Mouse (Mus musculus) intestine, embryonic 16.5 days (tissue): ENCODE data around the gene Dbnl. TPM values are rescaled to one million over a fixed set of nuclear protein-coding genes. Genes with fewer than 3 reads are reported as not detected.

Experiments used
- ATAC-seq: fragments of 200-750 bp; cut with Nextera tagmentation; 2 replicates; pipeline ENCODE4 v1.8.0; 2017; ENCODE audit warnings: moderate TSS enrichment, moderate library complexity
- H3K27ac ChIP-seq: fragments of 300-500 bp; sonication (generic); 2 replicates; pipeline ENCODE4 v1.5.1; 2014; ENCODE audit warnings: mild to moderate bottlenecking, low read length
- H3K27me3 ChIP-seq: fragments of 300-500 bp; sonication (generic); replicated peaks from 2 replicates; pipeline ENCODE4 v1.6.1; 2014; ENCODE audit warnings: low read length, control low read depth, mixed read lengths; ENCODE audit not compliant: control insufficient read depth, insufficient read depth
- H3K36me3 ChIP-seq: fragments of 300-500 bp; sonication (generic); 2 replicates; pipeline ENCODE4 v1.6.1; 2014; ENCODE audit warnings: low read length, control low read depth; ENCODE audit not compliant: control insufficient read depth, insufficient read depth
- H3K4me1 ChIP-seq: fragments of 300-500 bp; sonication (generic); 2 replicates; pipeline ENCODE4 v1.6.1; 2014; ENCODE audit warnings: low read length, control low read depth, mixed read lengths; ENCODE audit not compliant: control insufficient read depth, insufficient read depth
- H3K4me2 ChIP-seq: fragments of 300-500 bp; sonication (generic); 2 replicates; pipeline ENCODE4 v1.6.1; 2014; ENCODE audit warnings: low read depth, low read length, control low read depth
- H3K4me3 ChIP-seq: fragments of 300-500 bp; sonication (generic); 2 replicates; pipeline ENCODE4 v1.5.1; 2014; ENCODE audit warnings: mild to moderate bottlenecking, low read length
- H3K9ac ChIP-seq: fragments of 300-500 bp; sonication (generic); 2 replicates; pipeline ENCODE4 v1.6.1; 2014; ENCODE audit warnings: low read depth, low read length
- H3K9me3 ChIP-seq: fragments of 300-500 bp; sonication (generic); 2 replicates; pipeline ENCODE4 v1.6.1; 2016; ENCODE audit warnings: low read length, control low read depth; ENCODE audit not compliant: control insufficient read depth
- WGBS: fragments of 180-500 bp; shearing (Covaris S2); extraction: QIAGEN DNeasy Blood & Tissue Kit; methylation state at CpG from one replicate; pipeline ENCODE4 v1.1.7; 2014; 5-methylcytosine and 5-hydroxymethylcytosine counted together
- polyA plus RNA-seq: library from polyadenylated mRNA; unstranded; fragments of >200 nt; fragmentation: Nextera tagmentation; extraction: Ambion mirVana; gene quantifications from 2 replicates; pipeline ENCODE4 v1.2.1, GENCODE M21; 2015

The Dbnl gene
- polyA plus RNA-seq, 1 experiment from 2014 or later = 147 TPM

DNA sequence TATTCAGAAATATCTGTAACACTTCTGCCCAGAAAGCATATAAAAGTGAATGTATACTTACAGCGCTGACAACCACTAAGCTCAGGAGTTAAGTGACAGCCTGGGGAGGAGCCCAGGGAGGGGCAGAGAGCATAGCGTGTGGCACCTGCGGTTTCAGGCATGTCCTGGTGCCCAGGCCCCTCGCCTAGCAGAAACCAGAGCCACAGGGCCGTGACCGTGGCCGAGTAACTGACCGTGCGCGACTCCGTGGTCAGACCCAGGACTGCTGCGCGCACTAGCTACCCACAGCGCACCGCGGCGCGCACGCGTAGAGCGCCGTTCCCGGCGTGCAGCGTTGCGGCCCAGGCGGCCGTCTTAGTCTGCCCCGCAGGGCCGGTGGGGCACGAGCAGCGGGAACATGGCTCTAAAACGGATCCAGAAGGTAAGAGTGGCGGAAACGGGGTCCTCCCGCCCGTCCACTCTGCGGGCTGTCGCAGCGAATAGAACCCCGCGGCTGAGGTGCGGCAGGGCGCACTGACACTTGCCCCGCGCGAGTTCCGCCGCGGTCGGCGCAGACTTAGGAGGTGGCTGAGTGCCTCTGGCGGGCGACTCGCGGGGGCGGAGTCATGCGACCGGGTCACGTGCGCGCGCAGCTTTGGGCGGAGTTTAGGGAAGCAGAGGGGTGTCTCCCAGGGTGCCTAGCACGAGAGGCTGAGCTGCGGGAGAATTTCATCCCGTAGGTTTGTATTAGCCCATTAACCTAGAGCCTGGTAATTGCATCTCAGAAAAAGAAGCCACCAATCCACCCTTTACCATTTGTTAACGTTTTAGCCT, 26.3 kb upstream of the Dbnl start, which contains the start of gene Urgcp:
Gene Urgcp, minus strand, starts transcription at position 557 of the 813 bp plus-strand sequence.
- Histone ChIP-seq H3K9ac (peak within 1 kb of the TSS; percentile 92), H3K36me3 (0 out of 2 replicates have a peak, but pooled peaks cover 2% of the 10 kb centered on the region), H3K27me3 (no peaks in the 10 kb centered on the region), H3K27ac (peak within 1 kb of the TSS; percentile 96), H3K4me3 (peak within 1 kb of the TSS; percentile 80), H3K4me1 (0 out of 2 replicates have a peak, but pooled peaks cover 2% of the 10 kb centered on the region), H3K9me3 (no peaks in the 10 kb centered on the region), H3K4me2 (peak within 1 kb of the TSS; percentile 72)
- under 1% methylated on average over 68 of the region's 68 CpGs for WGBS
- peak; percentile 99 for ATAC-seq

DNA sequence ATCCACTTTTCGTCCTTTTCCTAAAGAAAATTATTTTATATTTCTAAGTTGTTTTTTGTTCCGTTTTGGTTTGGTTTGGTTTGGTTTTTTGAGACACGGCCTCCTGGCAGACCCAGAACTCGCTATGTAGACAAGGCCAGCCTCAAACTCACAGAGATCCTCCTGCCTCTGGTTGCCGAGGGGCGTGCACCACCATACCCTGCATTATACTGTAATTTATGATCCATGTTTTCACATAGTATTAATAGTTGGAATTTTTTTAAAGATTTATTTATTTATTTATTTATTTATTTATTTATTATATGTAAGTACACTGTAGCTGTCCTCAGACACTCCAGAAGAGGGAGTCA, 25.7 kb upstream of the Dbnl start:
- H3K9me3 ChIP-seq = no peaks in the 10 kb centered on the region
- WGBS = 9% methylated on average over 6 of the region's 6 CpGs
- peak overlapping the region; percentile 80 for H3K4me3 ChIP-seq
- H3K4me2 ChIP-seq = peak overlapping the region; percentile 59
- 0 out of 2 replicates have a peak, but pooled peaks cover 2% of the 10 kb centered on the region for H3K4me1 ChIP-seq
- 0 out of 2 replicates have a peak overlapping the region, but pooled peaks have one; percentile 96 for H3K27ac ChIP-seq
- H3K36me3 ChIP-seq = 0 out of 2 replicates have a peak, but pooled peaks cover 2% of the 10 kb centered on the region
- H3K9ac ChIP-seq = peak overlapping the region; percentile 92
- peak; percentile 22; the same call in 1 of the 2 replicates for ATAC-seq
- H3K27me3 ChIP-seq = no peaks in the 10 kb centered on the region

DNA sequence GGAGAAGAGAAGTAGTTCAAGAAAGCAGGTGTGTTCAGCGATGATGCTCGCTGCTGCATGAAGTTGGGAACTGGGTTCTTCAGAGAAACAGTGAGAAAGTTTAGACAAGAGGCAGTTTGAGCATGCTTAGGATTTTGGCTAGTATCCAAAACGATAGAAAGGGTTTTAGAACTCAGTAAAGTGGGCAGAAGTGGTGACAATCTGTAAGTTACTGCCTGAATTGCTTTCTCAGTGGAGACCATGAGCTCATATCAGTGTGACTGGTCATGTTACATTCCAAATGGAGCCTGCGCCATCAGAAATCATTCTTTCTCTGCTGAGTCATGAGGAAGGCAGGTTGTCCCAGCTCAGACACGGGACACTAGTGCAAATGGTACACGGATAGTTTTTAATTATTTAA, 22.3 kb upstream of the Dbnl start:
- Histone ChIP-seq H3K27ac (no peak overlapping the region), H3K9ac (no peak overlapping the region), H3K36me3 (peaks cover 11% of the 10 kb centered on the region; the same call in 1 of the 2 replicates), H3K4me2 (no peak overlapping the region), H3K9me3 (no peaks in the 10 kb centered on the region), H3K4me1 (no peaks in the 10 kb centered on the region), H3K27me3 (no peaks in the 10 kb centered on the region), H3K4me3 (no peak overlapping the region)
- ATAC-seq = no peak
- 87% methylated on average over 6 of the region's 6 CpGs for WGBS

DNA sequence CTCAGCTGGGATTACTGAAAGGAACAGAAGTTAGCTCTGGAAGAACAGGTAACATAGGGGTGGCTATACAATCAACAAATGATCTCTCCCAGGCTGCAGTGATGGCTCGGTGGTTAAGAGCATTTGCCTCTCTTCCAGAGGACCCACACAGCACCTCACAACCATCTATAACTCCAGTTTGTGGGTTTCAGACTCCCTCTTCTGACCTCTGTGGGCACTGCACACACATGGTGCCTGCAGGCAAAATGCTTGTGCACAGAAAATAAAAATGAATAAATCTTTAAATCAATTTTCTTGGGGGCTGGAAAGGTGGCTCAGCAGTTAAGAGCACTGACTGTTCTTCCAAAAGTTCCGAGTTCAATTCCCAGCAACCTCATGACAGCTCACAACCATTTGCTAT, 9.8 kb upstream of the Dbnl start:
- Histone ChIP-seq H3K27ac (no peak overlapping the region), H3K4me2 (no peak overlapping the region), H3K9ac (no peak overlapping the region), H3K9me3 (no peaks in the 10 kb centered on the region), H3K4me3 (no peak overlapping the region), H3K36me3 (no peaks in the 10 kb centered on the region), H3K4me1 (peaks cover 3% of the 10 kb centered on the region; the same call in 1 of the 2 replicates), H3K27me3 (no peaks in the 10 kb centered on the region)
- 75% methylated on average over 2 of the region's 2 CpGs for WGBS
- ATAC-seq = no peak

DNA sequence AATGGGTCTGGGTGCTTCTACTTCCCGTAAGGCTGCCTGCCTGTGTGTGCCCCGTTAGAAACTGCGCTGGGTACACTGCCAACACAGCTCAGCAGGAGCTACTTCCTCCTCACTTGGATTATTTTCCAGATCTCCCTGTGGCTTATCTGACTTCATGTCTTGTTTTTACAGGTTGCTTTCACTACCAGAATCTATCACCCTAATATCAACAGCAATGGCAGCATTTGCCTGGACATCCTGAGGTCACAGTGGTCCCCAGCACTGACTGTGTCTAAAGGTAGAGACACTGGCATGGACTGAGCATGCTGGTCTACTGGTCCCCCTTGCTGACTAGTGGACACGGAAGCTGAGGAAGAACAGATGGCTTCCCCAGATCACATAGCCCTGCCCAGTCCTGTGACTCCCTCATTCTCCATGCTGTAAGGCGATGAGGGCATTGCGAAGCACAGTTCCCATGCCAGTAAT, 8.2 kb upstream of the Dbnl start:
- Histone ChIP-seq H3K9ac (no peak overlapping the region), H3K36me3 (no peaks in the 10 kb centered on the region), H3K4me3 (no peak overlapping the region), H3K9me3 (no peaks in the 10 kb centered on the region), H3K4me2 (no peak overlapping the region), H3K27me3 (no peaks in the 10 kb centered on the region), H3K4me1 (peaks cover 7% of the 10 kb centered on the region), H3K27ac (no peak overlapping the region)
- 89% methylated on average over 6 of the region's 6 CpGs for WGBS
- no peak for ATAC-seq

DNA sequence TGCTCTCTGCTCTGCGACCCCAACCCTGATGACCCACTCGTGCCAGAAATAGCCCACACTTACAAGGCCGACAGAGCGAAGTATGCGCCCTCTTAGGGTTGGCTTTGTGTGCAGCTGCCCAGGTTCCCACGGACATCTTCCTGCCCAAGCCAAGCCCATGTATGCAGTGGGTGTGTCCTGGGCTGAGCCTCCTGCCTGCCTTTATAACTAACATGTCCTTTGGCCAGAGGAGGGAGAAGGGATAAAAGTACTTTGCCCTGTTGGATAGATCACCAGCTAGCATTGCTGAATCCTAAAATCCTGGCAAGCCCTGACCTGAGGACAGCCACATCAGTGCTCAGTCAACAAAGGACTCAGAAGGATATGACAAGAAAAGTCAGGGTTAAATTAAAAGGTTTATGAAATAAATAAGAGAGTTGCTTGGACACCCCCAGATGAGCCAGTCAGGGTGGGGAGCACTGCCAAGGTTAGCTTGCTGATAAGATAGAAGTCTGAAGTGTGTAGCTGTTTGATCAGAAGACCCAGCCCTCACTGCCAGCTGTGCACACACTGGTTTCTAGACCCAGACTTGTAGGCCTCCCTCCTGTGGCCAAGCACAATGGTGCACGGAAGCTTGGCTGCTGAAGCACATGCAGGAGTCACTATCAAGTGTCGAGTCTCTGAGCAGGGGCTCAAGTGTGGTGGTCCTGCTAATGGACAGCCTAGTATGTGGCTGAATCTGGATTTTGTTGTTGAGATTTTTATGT, 5.9 kb upstream of the Dbnl start:
- Histone ChIP-seq H3K9ac (no peak overlapping the region), H3K27me3 (no peaks in the 10 kb centered on the region), H3K36me3 (no peaks in the 10 kb centered on the region), H3K4me3 (no peak overlapping the region), H3K4me2 (0 out of 2 replicates have a peak overlapping the region, but pooled peaks have one; percentile 22), H3K9me3 (no peaks in the 10 kb centered on the region), H3K27ac (peak overlapping the region; percentile 83), H3K4me1 (peaks cover 11% of the 10 kb centered on the region)
- ATAC-seq = peak; percentile 95
- WGBS = 43% methylated on average over 8 of the region's 8 CpGs

DNA sequence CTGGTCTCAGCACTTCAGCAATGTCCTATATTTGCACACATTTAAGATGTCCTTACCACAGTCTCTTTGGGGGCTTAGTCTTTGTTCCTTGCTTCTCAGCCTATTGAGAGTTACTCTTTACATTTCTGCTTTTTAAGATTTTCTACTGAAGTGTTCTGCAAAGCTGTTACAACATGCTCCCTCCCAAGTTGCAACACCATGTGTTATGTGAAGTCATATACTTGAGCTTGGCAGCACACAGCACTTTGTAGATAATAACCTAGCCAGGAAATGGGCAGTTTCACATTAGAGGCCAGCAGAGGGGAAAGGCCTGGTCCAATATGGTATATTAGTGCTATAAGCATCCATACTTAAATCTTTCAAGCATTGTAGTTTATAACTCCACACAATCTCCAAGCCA, 2.6 kb upstream of the Dbnl start:
- peak overlapping the region; percentile 27 for H3K27ac ChIP-seq
- ATAC-seq = no peak
- no peak overlapping the region for H3K4me2 ChIP-seq
- no peaks in the 10 kb centered on the region for H3K36me3 ChIP-seq
- peaks cover 21% of the 10 kb centered on the region for H3K4me1 ChIP-seq
- no peak overlapping the region for H3K4me3 ChIP-seq
- no peak overlapping the region; the same call in 1 of the 2 replicates for H3K9ac ChIP-seq
- H3K27me3 ChIP-seq = no peaks in the 10 kb centered on the region
- H3K9me3 ChIP-seq = no peaks in the 10 kb centered on the region

DNA sequence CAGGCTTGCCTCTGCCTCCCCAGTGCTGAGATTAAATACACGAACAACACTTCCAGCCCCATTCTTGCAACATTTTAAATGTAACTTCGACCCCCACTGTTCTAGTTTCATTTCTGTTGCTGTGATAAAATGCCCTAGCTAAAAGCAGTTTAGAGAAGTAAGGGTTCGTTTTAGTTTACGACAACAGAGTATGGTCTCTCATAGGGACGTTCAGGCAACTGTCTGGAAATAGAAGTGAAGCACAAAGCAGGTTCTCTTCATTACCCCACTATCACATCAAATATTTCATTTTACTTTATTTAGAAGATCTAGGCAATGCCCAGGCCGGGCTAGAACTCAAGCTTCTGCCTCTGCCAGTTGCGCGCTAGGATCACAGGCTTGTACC, 625 bp upstream of the Dbnl start:
- Histone ChIP-seq H3K4me1 (peaks cover 21% of the 10 kb centered on the region), H3K27me3 (no peaks in the 10 kb centered on the region), H3K4me3 (peak overlapping the region; percentile 82), H3K36me3 (no peaks in the 10 kb centered on the region; the same call in 1 of the 2 replicates), H3K4me2 (peak overlapping the region; percentile 80), H3K27ac (peak overlapping the region; percentile 93), H3K9ac (peak overlapping the region; percentile 75), H3K9me3 (no peaks in the 10 kb centered on the region)
- WGBS = 35% methylated on average over 8 of the region's 8 CpGs
- no peak for ATAC-seq

DNA sequence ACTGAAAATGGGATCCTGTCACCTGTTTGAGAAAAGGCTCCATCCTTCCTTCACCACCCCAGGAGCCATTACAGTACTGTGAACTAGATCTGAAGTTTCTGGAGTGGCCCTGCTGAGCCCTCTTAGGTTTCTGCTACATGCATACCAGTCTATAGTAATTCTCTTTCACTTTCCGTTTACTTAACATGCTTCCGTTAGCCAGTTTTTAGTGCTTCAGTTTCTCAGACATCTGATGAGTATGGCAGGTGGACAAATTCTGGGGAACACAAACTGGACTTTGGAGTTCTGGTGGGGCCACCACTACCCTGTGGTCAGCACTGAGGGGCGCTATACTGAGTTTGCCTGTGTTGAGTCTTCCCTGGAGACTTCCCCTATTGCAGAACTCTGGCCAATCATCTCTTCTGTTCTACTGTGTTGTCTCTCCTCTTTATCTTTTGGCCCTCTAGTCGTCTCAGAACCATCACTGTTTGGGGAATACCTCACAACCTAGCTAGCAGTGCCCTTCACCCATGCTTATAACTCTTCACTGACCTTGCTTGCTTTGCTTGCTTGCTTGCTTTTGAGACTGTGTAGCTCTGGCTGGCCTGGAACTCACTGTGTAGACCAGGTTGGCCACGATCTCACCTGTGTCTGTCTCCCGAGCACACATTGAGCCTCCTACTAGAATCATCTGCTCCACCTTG, 924 bp downstream of the Dbnl start:
- WGBS = 52% methylated on average over 6 of the region's 6 CpGs
- Histone ChIP-seq H3K36me3 (peaks cover 1% of the 10 kb centered on the region; the same call in 1 of the 2 replicates), H3K4me3 (peak overlapping the region; percentile 82), H3K27ac (peak overlapping the region; percentile 93), H3K9ac (peak overlapping the region; percentile 75), H3K27me3 (no peaks in the 10 kb centered on the region), H3K4me2 (peak overlapping the region; percentile 75), H3K9me3 (no peaks in the 10 kb centered on the region), H3K4me1 (peaks cover 14% of the 10 kb centered on the region)
- ATAC-seq = peak; percentile 19
